1 mouse cellular context compared by ENCODE assay signal in genomic region chr10:42601556-42601955, GRCm38 (mm10).
A peak's percentile ranks its signal among the peaks of the same experiment; 100 is the strongest.
TF ChIP-seq lines count a peak whose summit lies in the region.

No protein-coding gene starts in this region.

TF ChIP-seq in MEL, 35 proteins besides CTCF, POLR2A, EP300 and RAD21 (continued from another document):
- TF ChIP-seq POLR2AphosphoS2 (IDR thresholded peaks at IDR 0.05; ENCODE audit: low read length) (no peak), USF2 (IDR thresholded peaks at IDR 0.05; ENCODE audit: borderline replicate concordance in 1 of 2, insufficient read depth in 1 of 2, low read depth in 1 of 2, low read length in 2 of 2) (no peak), HCFC1 (IDR thresholded peaks at IDR 0.05; ENCODE audit: low read depth, low read length) (no peak), BHLHE40 (IDR thresholded peaks at IDR 0.05; ENCODE audit: borderline replicate concordance, low read depth, low read length) (no peak), MAFK (IDR thresholded peaks at IDR 0.05; ENCODE audit: borderline replicate concordance, low read depth, low read length) (no peak), ZNF384 (IDR thresholded peaks at IDR 0.05; ENCODE audit: low read depth, low read length) (no peak), MAZ (IDR thresholded peaks at IDR 0.05; ENCODE audit: low read depth, low read length) (no peak), ZC3H11A (IDR thresholded peaks at IDR 0.05; ENCODE audit: low read depth, low read length) (peak; percentile 33; the same call in 1 of the 2 replicates)
